Mouse (Mus musculus): ENCODE data around the gene Tppp3. TPM values are rescaled to one million over a fixed set of nuclear protein-coding genes. Genes with fewer than 3 reads are reported as not detected.

The Tppp3 gene
- polyA plus RNA-seq, 1 experiment from 2014 or later: 28.4 TPM

DNA sequence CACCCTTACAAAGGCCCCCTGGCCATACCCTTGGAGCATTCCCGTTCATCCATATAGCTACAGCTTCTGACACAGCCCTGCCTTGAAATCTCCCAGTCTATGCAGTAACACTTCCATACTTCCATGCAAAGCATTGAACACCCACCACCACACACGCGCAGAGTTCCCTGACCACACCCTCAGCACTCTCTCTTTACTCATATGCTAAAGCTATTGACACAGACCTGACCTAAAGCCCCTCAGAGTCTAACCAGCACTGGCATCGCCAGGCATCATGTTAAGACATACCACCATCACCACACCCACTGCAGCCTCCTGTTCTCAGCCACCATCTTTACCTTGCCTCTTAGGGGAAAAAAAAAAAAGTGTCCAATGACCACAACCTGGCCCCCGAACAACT, 1.1 kb downstream of the Tppp3 start:
- Histone ChIP-seq H3K36me3 (0 out of 2 replicates have a peak, but pooled peaks cover 8% of the 10 kb centered on the region), H3K9me3 (no peaks in the 10 kb centered on the region), H3K27me3 (ENCODE audit: insufficient read depth, poor library complexity, severe bottlenecking) (peaks cover 53% of the 10 kb centered on the region), H3K4me1 (peaks cover 58% of the 10 kb centered on the region), H3K4me3 (peak overlapping the region; percentile 47; the same call in 1 of the 2 replicates), H3K27ac (no peak overlapping the region)
- 77% methylated on average over 5 of the region's 5 CpGs for WGBS
- no peak for DNase-seq (ENCODE audit: low spot score)

DNA sequence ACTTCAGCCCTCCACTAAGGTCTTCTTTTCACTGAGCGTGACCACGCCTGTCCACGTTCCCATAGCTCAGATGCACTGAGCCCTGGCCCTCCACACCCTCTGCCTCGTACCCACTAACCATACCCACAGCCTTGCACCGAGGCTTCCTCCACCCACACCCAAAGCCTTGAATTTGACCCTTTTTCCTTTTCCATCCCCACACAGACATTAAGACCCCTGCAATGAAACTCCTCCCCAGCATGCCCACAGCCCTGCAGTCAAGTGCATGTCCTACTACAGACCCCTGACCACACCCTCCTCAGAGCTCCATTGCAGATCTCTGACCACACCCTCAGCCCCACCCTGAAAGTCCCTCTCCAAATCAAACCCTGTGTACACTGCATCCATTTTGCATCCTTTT, 1.5 kb downstream of the Tppp3 start:
- H3K27me3 ChIP-seq (ENCODE audit: insufficient read depth, poor library complexity, severe bottlenecking): peaks cover 49% of the 10 kb centered on the region
- H3K9me3 ChIP-seq: no peaks in the 10 kb centered on the region
- no peak overlapping the region for H3K27ac ChIP-seq
- peaks cover 58% of the 10 kb centered on the region for H3K4me1 ChIP-seq
- no peak for DNase-seq (ENCODE audit: low spot score)
- 89% methylated on average over 5 of the region's 5 CpGs for WGBS
- H3K36me3 ChIP-seq: 0 out of 2 replicates have a peak, but pooled peaks cover 5% of the 10 kb centered on the region
- H3K4me3 ChIP-seq: no peak overlapping the region

DNA sequence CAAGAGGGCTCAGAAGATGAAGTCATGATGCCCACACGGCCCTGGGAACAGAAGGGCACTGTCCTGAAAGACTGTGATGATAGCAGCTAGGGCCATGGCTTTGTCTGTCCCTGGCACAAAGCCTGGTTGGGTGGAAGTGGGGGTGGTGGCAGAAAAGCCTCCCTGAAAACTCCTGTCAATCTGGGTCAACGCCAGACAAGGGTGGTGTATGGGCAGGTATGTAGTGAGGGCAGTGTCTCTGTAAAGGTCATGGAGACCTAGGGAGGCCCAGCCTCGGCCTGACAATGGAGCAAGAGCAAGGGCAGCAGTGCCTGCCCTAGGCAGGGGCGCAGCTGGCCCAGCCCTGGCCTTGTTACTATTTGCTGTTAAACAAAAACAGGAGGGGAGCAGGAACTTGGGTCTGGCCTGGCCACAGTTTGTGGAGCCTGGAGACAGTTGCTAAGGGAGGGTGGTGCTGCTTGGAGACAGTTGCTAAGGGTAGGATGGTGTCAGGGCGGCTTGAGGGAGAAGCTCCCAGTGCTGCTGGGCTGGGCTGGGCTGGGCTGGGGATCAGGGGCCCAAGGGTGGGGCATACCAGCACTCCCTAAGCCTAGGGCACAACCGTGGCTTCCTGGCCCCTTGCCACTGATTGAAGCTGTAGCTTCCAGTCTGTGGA, 2.2 kb downstream of the Tppp3 start:
- H3K4me3 ChIP-seq: no peak overlapping the region

DNA sequence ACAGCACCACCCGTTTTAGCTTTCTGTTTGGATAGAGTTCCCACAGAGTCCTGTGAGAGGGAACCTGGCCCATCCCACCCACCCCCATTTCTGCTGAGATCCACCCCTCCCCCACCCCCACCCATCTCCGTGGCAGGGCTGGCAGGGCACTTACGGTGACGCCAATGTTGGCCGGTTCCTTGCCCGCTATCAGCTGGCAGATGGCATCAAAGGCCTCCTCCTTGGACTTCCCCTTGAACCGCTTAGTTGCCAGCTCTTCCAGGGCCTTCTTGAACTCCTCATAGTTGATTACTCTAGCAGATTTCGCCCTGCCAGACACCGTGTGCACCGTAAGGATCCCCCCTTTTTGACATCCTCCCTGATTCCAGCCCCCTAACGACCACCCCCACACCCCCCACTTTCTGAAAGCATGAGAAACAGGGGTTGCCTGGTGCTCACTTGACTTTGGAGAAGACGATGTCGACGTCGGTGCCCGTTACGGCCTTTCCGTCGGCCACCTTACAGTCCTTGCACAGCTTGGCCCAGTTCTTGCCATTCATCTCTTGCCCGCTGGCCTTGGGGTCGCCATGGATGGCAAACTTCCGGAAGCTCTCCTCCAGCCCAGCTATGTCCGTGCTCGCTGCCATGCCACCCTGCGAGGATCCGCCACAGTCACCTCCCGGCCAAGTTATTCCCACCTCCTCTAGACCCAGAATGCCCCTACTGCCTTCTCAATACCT, 3.2 kb downstream of the Tppp3 start:
- peaks cover 37% of the 10 kb centered on the region for H3K27me3 ChIP-seq (ENCODE audit: insufficient read depth, poor library complexity, severe bottlenecking)
- no peak for DNase-seq (ENCODE audit: low spot score)
- H3K36me3 ChIP-seq: 0 out of 2 replicates have a peak, but pooled peaks cover 5% of the 10 kb centered on the region
- no peak overlapping the region for H3K27ac ChIP-seq
- no peaks in the 10 kb centered on the region for H3K9me3 ChIP-seq
- H3K4me3 ChIP-seq: no peak overlapping the region
- 84% methylated on average over 27 of the region's 27 CpGs for WGBS
- peaks cover 45% of the 10 kb centered on the region for H3K4me1 ChIP-seq

More for the DNA sequence above, 2.2 kb downstream of the Tppp3 start:
- Histone ChIP-seq H3K4me1 (peaks cover 54% of the 10 kb centered on the region), H3K27me3 (ENCODE audit: insufficient read depth, poor library complexity, severe bottlenecking) (peaks cover 48% of the 10 kb centered on the region), H3K27ac (0 out of 2 replicates have a peak overlapping the region, but pooled peaks have one; percentile 56), H3K9me3 (no peaks in the 10 kb centered on the region), H3K36me3 (0 out of 2 replicates have a peak, but pooled peaks cover 5% of the 10 kb centered on the region)
- 44% methylated on average over 6 of the region's 6 CpGs for WGBS
- no peak for DNase-seq (ENCODE audit: low spot score)

DNA sequence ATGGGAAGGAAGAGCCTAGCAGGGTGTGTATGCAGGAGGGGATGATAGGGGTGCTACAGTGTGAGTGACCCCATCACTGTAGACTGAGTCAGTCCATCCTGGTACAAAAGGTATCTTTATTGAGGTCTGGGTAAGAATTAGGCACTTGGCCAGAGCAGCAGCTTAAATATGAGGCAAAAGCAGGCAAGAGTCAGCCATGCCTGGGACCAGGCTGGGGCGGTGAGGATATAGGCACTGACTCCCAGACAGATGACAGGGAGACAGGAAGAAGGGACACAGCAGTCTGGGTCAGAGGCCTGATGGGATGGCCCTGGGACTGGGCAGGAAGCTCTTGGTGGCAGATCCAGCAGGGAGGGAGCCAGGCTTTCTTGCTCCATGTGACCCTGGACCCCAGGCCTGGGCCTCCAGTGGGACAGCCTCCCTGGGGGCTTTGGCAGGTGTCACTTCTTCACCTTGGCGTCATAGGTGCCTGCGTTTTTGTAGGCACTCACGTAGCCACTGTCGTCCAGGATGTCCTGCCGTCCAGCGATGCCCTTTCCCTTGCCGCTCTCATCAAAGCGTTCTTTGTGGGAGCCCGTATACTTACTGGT, 3.8 kb downstream of the Tppp3 start:
- 88% methylated on average over 10 of the region's 10 CpGs for WGBS
- Histone ChIP-seq H3K27ac (no peak overlapping the region; the same call in 1 of the 2 replicates), H3K27me3 (ENCODE audit: insufficient read depth, poor library complexity, severe bottlenecking) (peaks cover 31% of the 10 kb centered on the region; the same call in 1 of the 2 replicates), H3K36me3 (0 out of 2 replicates have a peak, but pooled peaks cover 5% of the 10 kb centered on the region), H3K9me3 (no peaks in the 10 kb centered on the region), H3K4me3 (no peak overlapping the region), H3K4me1 (peaks cover 39% of the 10 kb centered on the region)
- no peak for DNase-seq (ENCODE audit: low spot score)

DNA sequence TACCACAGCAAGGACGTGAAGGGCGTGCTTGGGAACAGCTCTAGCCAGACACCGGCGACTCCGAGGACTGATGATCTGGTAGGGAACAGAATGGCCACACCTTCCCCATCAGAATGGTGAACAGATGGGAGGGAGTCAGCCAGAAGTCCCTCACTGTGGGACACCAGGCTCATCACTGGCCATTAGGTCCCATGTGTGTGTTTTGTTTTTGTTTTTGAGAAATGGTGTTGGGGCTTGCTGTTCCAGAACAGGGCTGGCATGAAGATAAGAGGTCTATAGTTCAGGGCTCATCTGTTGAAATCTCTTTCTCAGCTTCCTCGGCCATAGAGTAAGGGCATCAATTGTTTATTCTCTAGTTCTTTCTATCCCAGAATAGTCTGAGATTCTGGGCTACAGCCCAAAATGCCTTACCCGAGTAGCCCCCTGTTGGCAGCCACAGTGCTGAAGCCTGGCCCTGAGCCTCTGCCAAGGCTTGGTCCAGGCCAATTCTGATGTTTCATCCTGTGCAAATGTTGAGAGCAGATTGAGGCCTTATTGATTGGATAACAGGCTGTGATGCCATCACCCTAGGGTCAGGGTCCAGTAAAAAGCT, 4.5 kb downstream of the Tppp3 start:
- no peak for DNase-seq (ENCODE audit: low spot score)
- no peak overlapping the region for H3K4me3 ChIP-seq
- no peaks in the 10 kb centered on the region for H3K9me3 ChIP-seq
- 0 out of 2 replicates have a peak, but pooled peaks cover 5% of the 10 kb centered on the region for H3K36me3 ChIP-seq
- no peak overlapping the region; the same call in 1 of the 2 replicates for H3K27ac ChIP-seq
- 66% methylated on average over 7 of the region's 7 CpGs for WGBS
- peaks cover 24% of the 10 kb centered on the region; the same call in 1 of the 2 replicates for H3K27me3 ChIP-seq (ENCODE audit: insufficient read depth, poor library complexity, severe bottlenecking)
- peaks cover 35% of the 10 kb centered on the region for H3K4me1 ChIP-seq

DNA sequence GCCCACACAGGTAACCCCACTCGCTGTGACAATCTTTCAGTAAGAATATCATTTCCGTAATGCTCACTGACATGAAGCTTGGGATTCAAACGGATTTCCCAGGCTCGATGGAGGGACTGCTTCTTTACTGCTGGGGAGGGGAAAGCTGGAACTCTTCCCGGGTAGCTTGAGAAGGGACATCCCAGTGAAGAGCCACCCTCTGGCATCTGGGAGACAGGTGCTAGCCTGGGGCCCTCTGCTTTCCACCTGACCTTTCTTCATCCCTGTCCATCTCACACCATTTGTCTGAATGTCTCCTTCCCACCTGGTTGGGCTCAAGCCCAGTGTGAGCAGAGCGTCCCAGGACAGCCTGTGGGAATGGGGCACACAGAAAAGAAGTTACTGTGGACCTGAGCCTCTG, 5.1 kb downstream of the Tppp3 start:
- no peak for DNase-seq (ENCODE audit: low spot score)
- WGBS: 78% methylated on average over 6 of the region's 6 CpGs
- peaks cover 24% of the 10 kb centered on the region; the same call in 1 of the 2 replicates for H3K27me3 ChIP-seq (ENCODE audit: insufficient read depth, poor library complexity, severe bottlenecking)
- H3K4me3 ChIP-seq: no peak overlapping the region
- H3K27ac ChIP-seq: no peak overlapping the region
- 0 out of 2 replicates have a peak, but pooled peaks cover 5% of the 10 kb centered on the region for H3K36me3 ChIP-seq
- no peaks in the 10 kb centered on the region for H3K9me3 ChIP-seq
- peaks cover 30% of the 10 kb centered on the region for H3K4me1 ChIP-seq

DNA sequence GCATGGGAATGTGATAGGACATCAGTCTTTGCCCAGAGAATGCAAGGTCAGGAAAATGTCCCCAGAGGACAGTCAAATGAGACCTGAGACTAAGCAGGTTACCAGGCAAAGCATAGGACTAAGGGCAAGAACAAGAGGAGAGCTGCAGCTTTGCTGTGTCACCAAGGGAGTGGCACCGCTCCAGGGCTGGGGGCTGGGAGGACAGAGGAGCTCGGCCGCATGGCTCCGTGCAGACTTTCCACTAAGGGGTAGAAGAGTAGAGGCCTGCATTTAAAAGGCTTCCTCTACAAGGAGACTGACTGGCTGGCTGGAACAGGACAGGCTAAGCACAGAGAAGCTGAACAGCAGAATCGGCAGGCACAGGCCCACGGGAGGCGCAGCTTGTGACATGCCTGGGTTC, 6.7 kb downstream of the Tppp3 start:
- WGBS: 58% methylated on average over 7 of the region's 7 CpGs
- H3K27ac ChIP-seq: no peak overlapping the region
- peaks cover 16% of the 10 kb centered on the region for H3K4me1 ChIP-seq

DNA sequence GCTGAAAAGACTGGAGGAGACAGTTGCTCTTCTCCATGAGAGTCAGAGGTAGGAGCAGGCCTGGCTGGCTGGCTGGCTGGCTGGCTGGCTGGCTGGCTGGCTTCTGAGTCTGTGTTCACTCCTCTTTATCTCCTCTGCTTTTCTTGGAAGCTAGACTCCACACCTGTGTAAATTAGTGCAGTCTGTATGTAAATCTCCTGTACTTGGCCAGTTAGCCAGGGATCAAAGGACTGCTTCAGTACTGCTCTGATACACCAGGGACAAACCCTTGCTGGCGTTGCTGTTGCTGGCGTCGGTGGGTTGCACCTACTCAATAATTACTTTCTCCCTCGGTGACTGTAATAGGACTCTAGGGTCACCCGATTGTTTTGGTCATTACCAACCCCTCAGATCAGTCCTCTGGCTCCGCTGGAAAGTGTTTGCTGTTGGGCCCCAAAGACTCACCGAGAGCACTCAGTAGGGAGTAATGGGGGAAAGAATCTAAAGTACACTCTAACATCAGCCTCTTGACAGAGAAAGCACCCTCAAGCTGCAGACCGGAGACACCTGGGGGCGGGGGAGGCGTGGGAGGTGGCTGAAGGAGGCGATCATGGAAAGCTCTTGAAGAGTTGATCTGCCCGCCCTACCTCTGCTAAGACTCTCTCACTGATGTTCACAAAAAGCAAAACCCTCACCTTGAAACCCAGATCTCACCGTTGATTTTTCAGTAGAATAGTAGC, 10.1 kb downstream of the Tppp3 start:
- H3K36me3 ChIP-seq: no peaks in the 10 kb centered on the region
- no peak overlapping the region for H3K4me3 ChIP-seq
- 0 out of 2 replicates have a peak, but pooled peaks cover 5% of the 10 kb centered on the region for H3K27me3 ChIP-seq (ENCODE audit: insufficient read depth, poor library complexity, severe bottlenecking)
- H3K27ac ChIP-seq: no peak overlapping the region
- peaks cover 11% of the 10 kb centered on the region for H3K4me1 ChIP-seq
- no peaks in the 10 kb centered on the region for H3K9me3 ChIP-seq
- WGBS: 63% methylated on average over 13 of the region's 13 CpGs
- DNase-seq (ENCODE audit: low spot score): no peak

More for the DNA sequence above, 6.7 kb downstream of the Tppp3 start:
- no peak for DNase-seq (ENCODE audit: low spot score)
- Histone ChIP-seq H3K27me3 (ENCODE audit: insufficient read depth, poor library complexity, severe bottlenecking) (peaks cover 18% of the 10 kb centered on the region; the same call in 1 of the 2 replicates), H3K9me3 (no peaks in the 10 kb centered on the region), H3K36me3 (0 out of 2 replicates have a peak, but pooled peaks cover 5% of the 10 kb centered on the region), H3K4me3 (no peak overlapping the region)

DNA sequence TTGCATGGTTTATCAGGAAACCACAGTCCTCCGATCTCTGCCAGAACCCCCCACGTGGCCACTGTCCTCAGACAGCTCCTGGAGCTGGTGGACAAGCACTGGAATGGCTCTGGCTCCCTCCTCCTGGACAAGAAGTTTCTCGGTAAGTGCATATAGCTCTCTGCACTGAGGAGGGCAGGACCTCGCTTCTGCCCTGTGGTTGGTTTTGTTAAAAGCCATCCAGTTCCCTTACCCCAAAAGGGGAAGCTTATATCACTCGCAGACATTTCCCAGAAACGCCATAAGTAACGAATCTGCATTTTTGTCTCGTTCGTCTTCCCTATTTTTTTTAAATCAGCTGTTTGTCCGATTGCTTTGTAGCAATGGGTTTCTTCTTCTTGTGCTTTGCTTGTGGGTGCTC, 16.1 kb downstream of the Tppp3 start:
- no peak overlapping the region for H3K27ac ChIP-seq
- peaks cover 3% of the 10 kb centered on the region for H3K4me1 ChIP-seq
- H3K4me3 ChIP-seq: no peak overlapping the region
- H3K9me3 ChIP-seq: no peaks in the 10 kb centered on the region
- no peak for DNase-seq (ENCODE audit: low spot score)
- no peaks in the 10 kb centered on the region for H3K27me3 ChIP-seq (ENCODE audit: insufficient read depth, poor library complexity, severe bottlenecking)
- H3K36me3 ChIP-seq: no peaks in the 10 kb centered on the region
- 56% methylated on average over 10 of the region's 10 CpGs for WGBS

DNA sequence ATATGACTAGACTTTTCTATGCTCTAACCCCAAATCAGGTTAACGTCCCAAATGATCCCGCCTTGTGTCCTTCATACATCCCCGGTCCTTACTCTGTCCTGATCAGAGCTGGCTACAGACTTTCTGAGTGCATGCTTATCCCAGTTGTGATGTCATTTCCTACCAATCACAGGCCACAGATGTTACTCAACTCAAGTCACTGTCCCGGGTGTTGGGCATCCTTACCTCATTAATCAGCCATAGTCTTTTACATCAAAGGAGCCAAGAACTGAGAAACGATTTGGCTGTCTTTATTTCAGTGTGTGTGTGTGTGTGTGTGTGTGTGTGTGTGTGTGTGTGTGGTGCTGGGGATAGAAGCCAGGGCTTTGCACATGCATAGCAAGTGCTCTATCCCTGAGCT, 17.2 kb downstream of the Tppp3 start:
- Histone ChIP-seq H3K27me3 (ENCODE audit: insufficient read depth, poor library complexity, severe bottlenecking) (no peaks in the 10 kb centered on the region), H3K36me3 (no peaks in the 10 kb centered on the region), H3K9me3 (no peaks in the 10 kb centered on the region), H3K4me1 (peaks cover 3% of the 10 kb centered on the region), H3K4me3 (no peak overlapping the region), H3K27ac (no peak overlapping the region)
- 67% methylated on average over 5 of the region's 5 CpGs for WGBS
- no peak for DNase-seq (ENCODE audit: low spot score)

DNA sequence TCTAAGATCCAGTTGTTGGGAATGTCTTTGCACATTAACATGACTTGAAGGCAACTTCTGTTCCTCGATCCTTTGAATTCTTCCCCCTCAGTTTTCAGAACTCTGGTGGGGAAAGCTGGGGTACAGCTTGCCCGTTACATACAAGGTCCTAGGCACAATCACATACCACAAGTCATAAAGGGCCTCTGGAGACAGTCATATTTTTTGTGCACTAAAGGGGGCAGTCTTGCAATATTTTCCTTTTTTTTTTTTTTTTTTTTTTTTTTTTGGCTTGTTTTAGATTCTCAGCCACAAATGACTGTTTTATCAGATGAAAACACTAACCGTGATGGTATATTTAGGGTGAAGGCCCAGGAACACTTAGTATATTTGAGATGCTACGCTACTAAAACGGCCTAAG, 18.0 kb downstream of the Tppp3 start:
- H3K27me3 ChIP-seq (ENCODE audit: insufficient read depth, poor library complexity, severe bottlenecking): no peaks in the 10 kb centered on the region
- H3K4me3 ChIP-seq: no peak overlapping the region
- H3K27ac ChIP-seq: no peak overlapping the region
- 71% methylated on average over 5 of the region's 5 CpGs for WGBS
- no peak for DNase-seq (ENCODE audit: low spot score)
- H3K9me3 ChIP-seq: no peaks in the 10 kb centered on the region
- no peaks in the 10 kb centered on the region for H3K36me3 ChIP-seq
- peaks cover 3% of the 10 kb centered on the region for H3K4me1 ChIP-seq

Measured in heart, embryonic 10.5 days (tissue).